Mouse (Mus musculus): ENCODE results near the gene Usp7. TPM values are rescaled to one million over a fixed set of nuclear protein-coding genes. Genes with fewer than 3 reads are reported as not detected.
A peak's percentile ranks its signal among the peaks of the same experiment; 100 is the strongest.

Usp7 gene
- polyA plus RNA-seq, 2 experiments: 35.5 to 57.5 TPM

- no peak overlapping the region for H3K4me3 ChIP-seq (ENCODE audit: insufficient read depth in 1 of 2, low read depth in 2 of 2, low read length in 2 of 2)
- ATAC-seq (ENCODE audit: insufficient read depth): no peak
- H3K9me3 ChIP-seq (ENCODE audit: control insufficient read depth, low read length): no peaks in the 10 kb centered on the region
- H3K4me1 ChIP-seq (replicated peaks; ENCODE audit: control insufficient read depth in 2 of 2, insufficient read depth in 2 of 2, low read length in 1 of 2): peaks cover 45 to 56% of the 10 kb centered on the region in 2 experiments
- TF ChIP-seq CTCF (IDR thresholded peaks at IDR 0.05; ENCODE audit: low read depth) (no peak), EP300 (IDR thresholded peaks at IDR 0.05; ENCODE audit: low read depth) (no peak)
- no peaks in the 10 kb centered on the region for H3K36me3 ChIP-seq (replicated peaks; ENCODE audit: control insufficient read depth, insufficient read depth, low read depth)
- H3K9ac ChIP-seq (replicated peaks): no peak overlapping the region; the same call in 1 of the 2 replicates
- H3K27me3 ChIP-seq (ENCODE audit: control insufficient read depth, insufficient read depth, low read length): no peaks in the 10 kb centered on the region
- H3K4me2 ChIP-seq (ENCODE audit: low read depth): no peak overlapping the region
- DNase-seq (ENCODE audit: low read depth in 3 of 3, low spot score in 3 of 3): no peak
- H3K27ac ChIP-seq: peak overlapping the region; percentile 63
- WGBS (ENCODE audit: insufficient replicate concordance): 82% methylated on average over 5 of the region's 5 CpGs
Measured at GRCm38 (mm10) chr16:8741697-8742096, 50.4 kb downstream of the Usp7 start.

DNA sequence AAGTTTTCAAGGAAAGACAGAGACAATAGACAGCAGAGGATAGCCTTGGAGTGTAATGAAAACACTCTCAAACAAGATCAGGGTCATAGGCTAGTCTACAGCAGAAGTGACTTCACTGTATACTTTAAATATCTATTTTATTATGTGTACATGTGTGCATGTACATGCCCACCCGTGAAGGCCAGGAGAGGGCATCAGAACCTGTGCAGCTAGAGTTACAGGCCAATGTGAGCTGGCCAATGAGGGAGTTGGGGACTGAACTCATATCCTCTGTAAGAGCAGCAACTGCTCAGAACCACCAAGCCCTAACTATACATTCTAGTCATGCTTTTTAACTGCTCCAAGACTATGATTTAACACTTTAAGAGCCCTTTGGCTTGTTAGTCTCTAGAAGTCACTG is 51.0 kb downstream of the Usp7 start:
- Histone ChIP-seq H3K4me2 (ENCODE audit: low read depth) (no peak overlapping the region), H3K36me3 (replicated peaks; ENCODE audit: control insufficient read depth, insufficient read depth, low read depth) (peaks cover 2% of the 10 kb centered on the region; the same call in 1 of the 2 replicates), H3K27ac (peak overlapping the region; percentile 63), H3K9me3 (ENCODE audit: control insufficient read depth, low read length) (no peaks in the 10 kb centered on the region), H3K9ac (replicated peaks) (no peak overlapping the region; the same call in 1 of the 2 replicates), H3K4me1 (replicated peaks; ENCODE audit: control insufficient read depth in 2 of 2, insufficient read depth in 2 of 2, low read length in 1 of 2) (peaks cover 40 to 53% of the 10 kb centered on the region in 2 experiments), H3K27me3 (ENCODE audit: control insufficient read depth, insufficient read depth, low read length) (no peaks in the 10 kb centered on the region), H3K4me3 (ENCODE audit: insufficient read depth in 1 of 2, low read depth in 2 of 2, low read length in 2 of 2) (no peak overlapping the region)
- 19% methylated on average over 1 of the region's 1 CpGs for WGBS (ENCODE audit: insufficient replicate concordance)
- no peak for TF ChIP-seq EP300 (IDR thresholded peaks at IDR 0.05; ENCODE audit: low read depth)
- peak; percentile 65 for TF ChIP-seq CTCF (IDR thresholded peaks at IDR 0.05; ENCODE audit: low read depth)
- DNase-seq (ENCODE audit: low read depth in 3 of 3, low spot score in 3 of 3): no peak
- no peak for ATAC-seq (ENCODE audit: insufficient read depth)

GRCm38 (mm10) chr16:8738542-8739514 is 53.3 kb downstream of the Usp7 start:
- Histone ChIP-seq H3K4me2 (ENCODE audit: low read depth) (peak overlapping the region; percentile 86), H3K4me1 (replicated peaks; ENCODE audit: control insufficient read depth in 2 of 2, insufficient read depth in 2 of 2, low read length in 1 of 2) (peaks cover 42 to 56% of the 10 kb centered on the region in 2 experiments), H3K27ac (peak overlapping the region; percentile 85), H3K36me3 (replicated peaks; ENCODE audit: control insufficient read depth, insufficient read depth, low read depth) (peaks cover 13% of the 10 kb centered on the region), H3K27me3 (ENCODE audit: control insufficient read depth, insufficient read depth, low read length) (no peaks in the 10 kb centered on the region), H3K4me3 (ENCODE audit: insufficient read depth in 1 of 2, low read depth in 2 of 2, low read length in 2 of 2) (peak overlapping the region; percentile 91 to 99), H3K9ac (replicated peaks) (peak overlapping the region; percentile 91), H3K9me3 (ENCODE audit: control insufficient read depth, low read length) (no peaks in the 10 kb centered on the region)
- DNase-seq (ENCODE audit: low read depth in 3 of 3, low spot score in 3 of 3): peak; percentile 75 to 80 (median 80)
- no peak for TF ChIP-seq CTCF (IDR thresholded peaks at IDR 0.05; ENCODE audit: low read depth)
- TF ChIP-seq EP300 (IDR thresholded peaks at IDR 0.05; ENCODE audit: low read depth): no peak
- 1% methylated on average over 72 of the region's 126 CpGs for WGBS (ENCODE audit: insufficient replicate concordance)
- peak; percentile 88 for ATAC-seq (ENCODE audit: insufficient read depth)

DNA sequence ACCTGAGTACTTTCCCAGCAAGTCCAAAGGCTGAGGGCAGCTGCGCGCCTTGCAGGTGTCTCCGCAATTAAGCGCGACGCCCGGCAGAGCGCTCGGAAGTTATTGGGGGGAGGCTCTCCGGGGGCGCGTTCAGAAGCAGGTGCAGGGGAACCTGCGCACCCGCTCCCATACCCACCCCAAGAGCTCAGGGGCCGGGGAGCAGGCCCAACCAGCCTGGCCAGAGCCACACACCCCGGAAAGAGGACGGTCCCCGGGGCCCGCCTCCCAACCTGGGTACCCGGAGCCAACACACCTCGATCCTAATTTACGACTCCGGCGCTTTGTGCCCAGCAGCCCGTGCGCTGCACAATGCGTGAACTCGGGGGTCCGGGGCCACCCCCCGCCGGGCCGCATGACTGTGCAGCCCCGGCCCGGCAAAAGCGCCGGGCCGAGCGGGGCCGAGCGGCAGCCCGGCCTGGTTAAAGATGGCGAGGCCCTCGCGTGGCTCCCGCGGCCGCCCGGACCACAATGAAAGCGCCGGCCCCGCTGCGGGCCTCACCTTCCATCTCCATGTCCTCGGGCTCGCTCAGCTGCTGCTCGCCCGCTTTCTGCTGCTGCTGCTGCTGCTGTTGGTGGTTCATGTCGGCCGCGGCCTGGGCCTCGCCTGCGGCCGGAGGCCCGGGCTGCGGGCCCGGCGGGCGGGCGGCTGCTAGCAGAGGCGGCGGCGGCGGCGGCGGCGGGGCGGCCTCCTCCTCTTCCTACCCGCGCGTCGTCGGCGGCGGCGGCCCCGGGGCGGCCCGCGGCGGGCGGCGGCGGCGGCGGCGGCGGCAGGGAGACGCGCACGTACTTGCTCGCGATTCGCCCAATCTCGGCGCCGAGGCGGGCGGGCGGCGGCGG is 54.2 kb downstream of the Usp7 start:
- TF ChIP-seq CTCF (IDR thresholded peaks at IDR 0.05; ENCODE audit: low read depth) (no peak), EP300 (IDR thresholded peaks at IDR 0.05; ENCODE audit: low read depth) (no peak)
- Histone ChIP-seq H3K9me3 (ENCODE audit: control insufficient read depth, low read length) (no peaks in the 10 kb centered on the region), H3K27me3 (ENCODE audit: control insufficient read depth, insufficient read depth, low read length) (no peaks in the 10 kb centered on the region), H3K4me1 (replicated peaks; ENCODE audit: control insufficient read depth in 2 of 2, insufficient read depth in 2 of 2, low read length in 1 of 2) (peaks cover 40 to 56% of the 10 kb centered on the region in 2 experiments), H3K4me2 (ENCODE audit: low read depth) (peak overlapping the region; percentile 94), H3K4me3 (ENCODE audit: insufficient read depth in 1 of 2, low read depth in 2 of 2, low read length in 2 of 2) (peak overlapping the region; percentile 91 to 99), H3K36me3 (replicated peaks; ENCODE audit: control insufficient read depth, insufficient read depth, low read depth) (peaks cover 21% of the 10 kb centered on the region), H3K27ac (peak overlapping the region; percentile 76), H3K9ac (replicated peaks) (peak overlapping the region; percentile 91)
- DNase-seq (ENCODE audit: low read depth in 3 of 3, low spot score in 3 of 3) (no peak), ATAC-seq (ENCODE audit: insufficient read depth) (peak; percentile 4; the same call in 1 of the 2 replicates)
- WGBS (ENCODE audit: insufficient replicate concordance): under 1% methylated on average over 80 of the region's 110 CpGs

Measured in liver, embryonic 14.5 days (tissue).